Mouse (Mus musculus) hindbrain, embryonic 16.5 days (tissue): ENCODE results near the gene Hgfac. TPM values are rescaled to one million over a fixed set of nuclear protein-coding genes. Genes with fewer than 3 reads are reported as not detected.

ENCODE experiments used
- ATAC-seq: fragments of 200-750 bp; cut with Nextera tagmentation; 2 replicates; pipeline ENCODE4 v1.8.0; 2017; ENCODE audit warnings: moderate TSS enrichment, moderate library complexity
- H3K27ac ChIP-seq: fragments of 300-500 bp; sonication (generic); 2 replicates; pipeline ENCODE4 v1.5.1; 2014; ENCODE audit warnings: low read depth, mild to moderate bottlenecking, control low read depth, low read length, moderate library complexity
- H3K27me3 ChIP-seq: fragments of 300-500 bp; sonication (generic); replicated peaks from 2 replicates; pipeline ENCODE4 v1.6.1; 2014; ENCODE audit warnings: low read length; ENCODE audit not compliant: control insufficient read depth, insufficient read depth
- H3K36me3 ChIP-seq: fragments of 300-500 bp; sonication (generic); 2 replicates; pipeline ENCODE4 v1.6.1; 2014; ENCODE audit warnings: mild to moderate bottlenecking, low read length, moderate library complexity, mixed read lengths; ENCODE audit not compliant: control insufficient read depth, insufficient read depth
- H3K4me1 ChIP-seq: fragments of 300-500 bp; sonication (generic); 2 replicates; pipeline ENCODE4 v1.6.1; 2014; ENCODE audit warnings: low read depth, low read length; ENCODE audit not compliant: control insufficient read depth, insufficient read depth
- H3K4me2 ChIP-seq: fragments of 300-500 bp; sonication (generic); 2 replicates; pipeline ENCODE4 v1.6.1; 2014; ENCODE audit warnings: mild to moderate bottlenecking, low read length, control low read depth, moderate library complexity
- H3K4me3 ChIP-seq: fragments of 300-500 bp; sonication (generic); 2 replicates; pipeline ENCODE4 v1.5.1; 2014; ENCODE audit warnings: mild to moderate bottlenecking, low read length, control low read depth, moderate library complexity
- H3K9ac ChIP-seq: fragments of 300-500 bp; sonication (generic); 2 replicates; pipeline ENCODE4 v1.6.1; 2014; ENCODE audit warnings: low read depth, mild to moderate bottlenecking, control low read depth, low read length, moderate library complexity
- H3K9me3 ChIP-seq: fragments of 300-500 bp; sonication (generic); 2 replicates; pipeline ENCODE4 v1.6.1; 2014; ENCODE audit warnings: mild to moderate bottlenecking, low read length, moderate library complexity; ENCODE audit not compliant: control insufficient read depth
- WGBS: fragments of 180-500 bp; shearing (Covaris S2); extraction: QIAGEN DNeasy Blood & Tissue Kit; methylation state at CpG from one replicate; pipeline ENCODE4 v1.1.7; 2014; 5-methylcytosine and 5-hydroxymethylcytosine counted together
- polyA plus RNA-seq: library from polyadenylated mRNA; unstranded; fragments of >200 nt; fragmentation: Nextera tagmentation; extraction: Ambion mirVana; gene quantifications from 2 replicates; pipeline ENCODE4 v1.2.1, GENCODE M21; 2015

Hgfac gene
- polyA plus RNA-seq, 1 experiment from 2014 or later: 0.35 TPM

GRCm38 (mm10) chr5:35055076-35055475 is 13.8 kb downstream of the Hgfac start:
- Histone ChIP-seq H3K4me2 (no peak overlapping the region), H3K9ac (no peak overlapping the region), H3K9me3 (no peaks in the 10 kb centered on the region), H3K27me3 (0 out of 2 replicates have a peak, but pooled peaks cover 3% of the 10 kb centered on the region), H3K36me3 (no peaks in the 10 kb centered on the region), H3K4me3 (no peak overlapping the region), H3K27ac (no peak overlapping the region), H3K4me1 (peaks cover 15% of the 10 kb centered on the region)
- no peak for ATAC-seq
- WGBS: 40% methylated on average over 12 of the region's 12 CpGs

- no peaks in the 10 kb centered on the region for H3K9me3 ChIP-seq
- peak within 1 kb of the TSS; percentile 55; the same call in 1 of the 2 replicates for H3K27ac ChIP-seq
- under 1% methylated on average over 54 of the region's 74 CpGs for WGBS
- no peaks in the 10 kb centered on the region for H3K36me3 ChIP-seq
- peak; percentile 77 for ATAC-seq
- H3K9ac ChIP-seq: peak within 1 kb of the TSS; percentile 81
- peak within 1 kb of the TSS; percentile 68 for H3K4me2 ChIP-seq
- peak within 1 kb of the TSS; percentile 63 for H3K4me3 ChIP-seq
- peaks cover 15% of the 10 kb centered on the region for H3K4me1 ChIP-seq
- H3K27me3 ChIP-seq: 0 out of 2 replicates have a peak, but pooled peaks cover 3% of the 10 kb centered on the region
Measured at GRCm38 (mm10) chr5:35056604-35057432, 15.5 kb downstream of the Hgfac start, which contains the start of gene Dok7. TSS of gene Dok7 (plus strand) at chr5:35056766.

GRCm38 (mm10) chr5:35057582-35057981 is 16.3 kb downstream of the Hgfac start:
- WGBS: 7% methylated on average over 4 of the region's 4 CpGs
- peak overlapping the region; percentile 63 for H3K4me3 ChIP-seq
- ATAC-seq: peak; percentile 14; the same call in 1 of the 2 replicates

DNA sequence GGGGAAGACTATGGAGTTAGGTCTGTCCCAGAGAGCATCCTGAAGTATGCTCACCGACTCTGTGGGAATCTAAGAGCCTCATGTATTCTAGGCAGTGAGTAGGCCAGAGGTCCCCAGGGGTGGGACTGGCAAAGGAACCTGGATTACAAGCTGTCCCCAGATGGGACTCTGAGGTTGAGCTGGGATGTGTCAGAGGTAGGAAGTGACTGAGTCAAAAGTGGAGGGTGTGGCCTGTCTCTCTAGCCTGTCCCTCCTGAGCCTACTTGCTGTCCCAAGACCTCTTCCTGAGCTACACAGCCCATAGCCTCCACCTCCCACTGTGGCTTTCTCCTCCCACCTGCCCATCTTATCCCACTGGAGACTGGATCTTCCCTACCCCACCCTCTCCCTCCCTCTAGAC is 16.9 kb downstream of the Hgfac start:
- Histone ChIP-seq H3K4me2 (peak overlapping the region; percentile 68), H3K27ac (no peak overlapping the region), H3K4me3 (peak overlapping the region; percentile 63), H3K27me3 (0 out of 2 replicates have a peak, but pooled peaks cover 3% of the 10 kb centered on the region), H3K9ac (no peak overlapping the region), H3K4me1 (peaks cover 15% of the 10 kb centered on the region), H3K9me3 (no peaks in the 10 kb centered on the region), H3K36me3 (no peaks in the 10 kb centered on the region)
- ATAC-seq: no peak
- WGBS: 57% methylated on average over 1 of the region's 1 CpGs

More at GRCm38 (mm10) chr5:35057582-35057981, 16.3 kb downstream of the Hgfac start:
- Histone ChIP-seq H3K36me3 (no peaks in the 10 kb centered on the region), H3K4me1 (peaks cover 15% of the 10 kb centered on the region), H3K27me3 (0 out of 2 replicates have a peak, but pooled peaks cover 3% of the 10 kb centered on the region), H3K9ac (peak overlapping the region; percentile 81), H3K9me3 (no peaks in the 10 kb centered on the region), H3K27ac (0 out of 2 replicates have a peak overlapping the region, but pooled peaks have one; percentile 12), H3K4me2 (peak overlapping the region; percentile 68)

- H3K4me1 ChIP-seq: peaks cover 15% of the 10 kb centered on the region
- no peak overlapping the region for H3K9ac ChIP-seq
- H3K36me3 ChIP-seq: no peaks in the 10 kb centered on the region
- H3K27me3 ChIP-seq: 0 out of 2 replicates have a peak, but pooled peaks cover 3% of the 10 kb centered on the region
- no peak overlapping the region for H3K27ac ChIP-seq
- no peak overlapping the region for H3K4me3 ChIP-seq
- ATAC-seq: no peak
- H3K9me3 ChIP-seq: no peaks in the 10 kb centered on the region
- 79% methylated on average over 3 of the region's 3 CpGs for WGBS
- no peak overlapping the region for H3K4me2 ChIP-seq
Measured at GRCm38 (mm10) chr5:35060098-35060497, 18.8 kb downstream of the Hgfac start.

DNA sequence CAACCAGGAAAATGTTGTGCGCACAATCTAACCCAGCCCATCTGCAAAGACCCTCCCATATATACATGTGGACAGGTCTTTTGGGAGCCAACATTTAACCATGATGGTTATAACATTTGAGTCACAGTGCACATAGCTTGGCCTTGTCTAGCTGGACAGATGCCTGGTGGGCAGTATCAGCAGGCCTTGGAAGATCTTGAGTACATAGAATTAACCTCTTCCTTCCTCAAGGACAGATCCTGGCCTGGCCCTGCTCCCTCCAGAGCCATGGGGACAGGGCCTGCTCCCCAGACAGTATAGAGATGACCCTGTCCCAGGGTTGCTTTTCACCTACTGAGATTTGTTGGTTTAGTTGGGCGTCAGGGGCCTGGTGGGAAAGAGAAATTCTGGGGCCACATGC is 28.5 kb downstream of the Hgfac start:
- Histone ChIP-seq H3K4me2 (no peak overlapping the region), H3K9ac (no peak overlapping the region), H3K27ac (no peak overlapping the region), H3K4me3 (no peak overlapping the region), H3K36me3 (0 out of 2 replicates have a peak, but pooled peaks cover 2% of the 10 kb centered on the region), H3K27me3 (no peaks in the 10 kb centered on the region), H3K9me3 (no peaks in the 10 kb centered on the region), H3K4me1 (peaks cover 3% of the 10 kb centered on the region; the same call in 1 of the 2 replicates)
- 83% methylated on average over 2 of the region's 2 CpGs for WGBS
- ATAC-seq: no peak

DNA sequence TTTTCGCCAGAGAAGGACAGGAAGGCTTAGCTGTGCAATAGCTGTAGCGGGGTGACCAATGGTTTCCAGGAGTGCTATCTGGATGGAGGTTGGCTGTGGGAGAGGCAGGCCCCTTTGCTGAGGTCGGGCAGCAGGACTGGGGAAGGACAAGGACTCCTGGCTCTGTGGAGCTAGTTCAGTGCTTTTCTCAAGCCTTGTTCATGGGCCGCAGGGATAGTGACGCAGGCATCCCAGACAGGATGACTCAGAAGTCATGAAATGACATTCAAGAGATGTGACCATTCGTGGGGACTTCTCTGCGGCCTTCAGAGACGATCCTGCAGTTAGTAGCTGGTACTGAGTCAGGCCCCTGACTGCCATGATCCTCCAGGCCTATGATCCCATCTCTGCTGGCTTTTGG is 29.0 kb downstream of the Hgfac start:
- H3K4me3 ChIP-seq: no peak overlapping the region
- no peaks in the 10 kb centered on the region for H3K9me3 ChIP-seq
- no peak overlapping the region for H3K9ac ChIP-seq
- H3K4me2 ChIP-seq: no peak overlapping the region
- peaks cover 3% of the 10 kb centered on the region; the same call in 1 of the 2 replicates for H3K4me1 ChIP-seq
- no peak for ATAC-seq
- WGBS: 89% methylated on average over 8 of the region's 8 CpGs
- 0 out of 2 replicates have a peak, but pooled peaks cover 2% of the 10 kb centered on the region for H3K36me3 ChIP-seq
- no peaks in the 10 kb centered on the region for H3K27me3 ChIP-seq
- H3K27ac ChIP-seq: no peak overlapping the region

DNA sequence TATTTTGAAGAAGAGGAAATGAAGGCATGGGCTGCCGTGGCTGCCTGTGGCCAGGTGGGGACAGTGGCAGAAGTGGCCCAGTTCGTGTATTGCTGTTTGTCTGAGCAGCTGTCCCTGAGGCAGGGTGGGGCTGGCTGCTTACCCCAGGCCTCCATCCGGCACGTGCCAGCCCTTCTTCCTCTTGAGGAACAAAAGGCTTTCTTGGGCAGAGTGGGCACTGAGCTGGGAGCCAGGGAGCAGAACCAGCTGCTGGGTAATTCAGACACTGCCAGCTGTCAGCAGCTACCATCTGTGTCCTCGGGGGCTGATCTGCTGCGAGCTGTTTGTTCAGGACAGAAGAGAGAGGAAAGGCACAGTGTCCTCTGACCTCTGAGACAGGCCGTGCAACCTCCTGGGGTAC is 29.6 kb downstream of the Hgfac start:
- H3K27ac ChIP-seq: no peak overlapping the region
- H3K27me3 ChIP-seq: no peaks in the 10 kb centered on the region
- peaks cover 3% of the 10 kb centered on the region; the same call in 1 of the 2 replicates for H3K4me1 ChIP-seq
- H3K4me3 ChIP-seq: no peak overlapping the region
- H3K9me3 ChIP-seq: no peaks in the 10 kb centered on the region
- peak; percentile 72; the same call in 1 of the 2 replicates for ATAC-seq
- H3K9ac ChIP-seq: no peak overlapping the region
- no peak overlapping the region for H3K4me2 ChIP-seq
- WGBS: 26% methylated on average over 7 of the region's 7 CpGs
- H3K36me3 ChIP-seq: 0 out of 2 replicates have a peak, but pooled peaks cover 2% of the 10 kb centered on the region

- no peak overlapping the region for H3K27ac ChIP-seq
- peaks cover 2% of the 10 kb centered on the region; the same call in 1 of the 2 replicates for H3K36me3 ChIP-seq
- H3K9me3 ChIP-seq: no peaks in the 10 kb centered on the region
- H3K4me1 ChIP-seq: peaks cover 3% of the 10 kb centered on the region; the same call in 1 of the 2 replicates
- no peaks in the 10 kb centered on the region for H3K27me3 ChIP-seq
- no peak overlapping the region for H3K9ac ChIP-seq
- no peak overlapping the region for H3K4me2 ChIP-seq
- WGBS: 94% methylated on average over 6 of the region's 6 CpGs
- no peak overlapping the region for H3K4me3 ChIP-seq
- ATAC-seq: no peak
Measured at GRCm38 (mm10) chr5:35071855-35072254, 30.5 kb downstream of the Hgfac start.
